Mouse (Mus musculus) ovary, postnatal 10 days (tissue): ENCODE data around the gene Dync1i2.

Experiments used
- DNase-seq: peaks from one replicate; pipeline ENCODE4 v3.0.0; 2022; ENCODE audit warnings: low spot score

The Dync1i2 gene

GRCm38 (mm10) chr2:71203819-71204432, 7.6 kb upstream of the Dync1i2 start:
- DNase-seq, result no peak

- DNase-seq, result no peak
These were observed 2.3 kb upstream of the Dync1i2 start for GRCm38 (mm10) chr2:71209041-71209755.

- no peak for DNase-seq
These were observed 410 bp upstream of the Dync1i2 start for GRCm38 (mm10) chr2:71211096-71211495.

GRCm38 (mm10) chr2:71212360-71212726, 837 bp downstream of the Dync1i2 start:
- DNase-seq, result no peak

- DNase-seq, result no peak
These were observed 9.5 kb downstream of the Dync1i2 start for GRCm38 (mm10) chr2:71221020-71221419.

- DNase-seq, result no peak
These were observed 15.9 kb downstream of the Dync1i2 start for GRCm38 (mm10) chr2:71227398-71227797.

- DNase-seq, result no peak
These were observed 18.1 kb downstream of the Dync1i2 start for GRCm38 (mm10) chr2:71229603-71230002.

- DNase-seq, result no peak
These were observed 20.4 kb downstream of the Dync1i2 start for GRCm38 (mm10) chr2:71231951-71232350.

- DNase-seq, result no peak
These were observed 21.5 kb downstream of the Dync1i2 start for GRCm38 (mm10) chr2:71232976-71233375.

GRCm38 (mm10) chr2:71235420-71235819, 23.9 kb downstream of the Dync1i2 start:
- no peak for DNase-seq

GRCm38 (mm10) chr2:71236009-71236408, 24.5 kb downstream of the Dync1i2 start:
- no peak for DNase-seq

- DNase-seq, result no peak
These were observed 30.0 kb downstream of the Dync1i2 start for GRCm38 (mm10) chr2:71241505-71241904.

- DNase-seq, result no peak
These were observed 30.7 kb downstream of the Dync1i2 start for GRCm38 (mm10) chr2:71242180-71242579.

- no peak for DNase-seq
These were observed 31.7 kb downstream of the Dync1i2 start for GRCm38 (mm10) chr2:71243058-71243672.

- DNase-seq, result no peak
These were observed 33.3 kb downstream of the Dync1i2 start for GRCm38 (mm10) chr2:71244807-71245206.

GRCm38 (mm10) chr2:71245416-71245815, 33.9 kb downstream of the Dync1i2 start:
- no peak for DNase-seq

GRCm38 (mm10) chr2:71246096-71246495, 34.6 kb downstream of the Dync1i2 start:
- no peak for DNase-seq

- DNase-seq, result no peak
These were observed 36.6 kb downstream of the Dync1i2 start for GRCm38 (mm10) chr2:71248071-71248470.

- no peak for DNase-seq
These were observed 39.3 kb downstream of the Dync1i2 start for GRCm38 (mm10) chr2:71250841-71251240.

GRCm38 (mm10) chr2:71254836-71255235, 43.3 kb downstream of the Dync1i2 start:
- DNase-seq, result no peak

GRCm38 (mm10) chr2:71256581-71256980, 45.1 kb downstream of the Dync1i2 start:
- no peak for DNase-seq

- DNase-seq, result no peak
These were observed 53.1 kb downstream of the Dync1i2 start for GRCm38 (mm10) chr2:71264585-71264984.

- DNase-seq, result no peak
These were observed 57.2 kb downstream of the Dync1i2 start for GRCm38 (mm10) chr2:71268691-71269090.
